Mouse (Mus musculus) liver, adult 2 months (tissue): ENCODE measurements around the gene Mrps11.

Experiments used
- CTCF ChIP-seq: fragments of 200-500 bp; IDR thresholded peaks from 2 replicates; pipeline ENCODE4 v1.5.1; 2011; ENCODE audit warnings: low read depth, low read length, control low read depth
- POLR2A ChIP-seq: fragments of 200-500 bp; IDR thresholded peaks from 2 replicates; pipeline ENCODE4 v1.6.1; 2011; ENCODE audit warnings: low read length, control low read depth; ENCODE audit not compliant: insufficient read depth; ENCODE audit errors: extremely low read depth

DNA sequence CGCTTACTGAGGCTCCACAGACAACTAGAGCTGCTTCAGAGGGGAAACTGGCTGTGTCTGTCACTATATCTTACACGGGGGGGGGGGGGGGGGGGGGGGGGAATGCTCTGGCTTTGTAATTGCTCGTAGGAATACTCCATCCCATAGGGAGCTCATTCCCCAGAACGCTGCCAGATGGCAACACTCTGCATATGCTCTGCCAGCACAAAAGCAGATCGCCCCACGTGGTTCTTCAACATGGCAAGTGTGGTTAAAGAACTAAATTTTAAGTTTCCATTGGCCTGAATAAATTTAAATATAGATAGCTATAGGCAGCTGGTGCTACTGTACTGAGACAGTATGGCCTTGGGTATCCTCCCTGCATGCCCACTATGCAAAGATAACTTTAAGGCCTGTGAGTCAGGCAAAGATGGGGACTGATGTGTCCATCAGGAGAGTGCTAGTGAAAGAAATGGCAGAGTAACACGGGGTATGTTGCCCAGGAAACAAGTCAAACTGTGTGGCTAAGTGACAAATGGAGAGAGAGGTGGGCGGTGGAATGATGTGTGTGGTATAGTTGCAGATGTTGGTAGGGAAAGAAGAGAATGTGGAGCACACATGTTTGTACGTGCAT lies 15.0 kb downstream of the Mrps11 start:
- TF ChIP-seq CTCF (no peak), POLR2A (no peak)
